In genomic region chr4:43040114-43040572, GRCm38 (mm10) we compare ENCODE assay signal across 8 mouse cellular contexts. TPM values are rescaled to one million over a fixed set of nuclear protein-coding genes. Genes with fewer than 3 reads are reported as not detected.
DNase-seq lines count a peak whose midpoint lies in the region; ATAC-seq and TF ChIP-seq lines count a peak whose summit lies in the region.

No protein-coding gene starts in this region.

- no peaks in the 10 kb centered on the region for H3K9me3 ChIP-seq in megakaryocyte, embryonic 14.5 days

- peaks cover 24% of the 10 kb centered on the region for H3K36me3 ChIP-seq in megakaryocyte, embryonic 14.5 days (replicated peaks; ENCODE audit: low read length)

- ATAC-seq in common myeloid progenitor, adult 5-6 weeks (replicated peaks; ENCODE audit: low read depth, poor library complexity, severe bottlenecking), result peak; percentile 86

- H3K27ac ChIP-seq in gastrocnemius, adult 2 months, result peak overlapping the region; percentile 95

- peaks cover 77% of the 10 kb centered on the region for H3K4me1 ChIP-seq in megakaryocyte, embryonic 14.5 days

- H3K27me3 ChIP-seq in megakaryocyte, embryonic 14.5 days (replicated peaks), result no peaks in the 10 kb centered on the region

- TF ChIP-seq CTCF in gastrocnemius, adult 2 months (IDR thresholded peaks at IDR 0.05), result no peak

- DNase-seq in ZHBTc4 (ENCODE audit: low read depth, low spot score), result peak; percentile 99
- DNase-seq in gastrocnemius, adult 2 months, result peak; percentile 98
- peak; percentile 86 for DNase-seq in hindlimb bud, embryonic 11.5 days (ENCODE audit: extremely low spot score, low read depth, low spot score)
- peak; percentile 65 to 98 for DNase-seq in left cerebral cortex, adult 8-10 months (ENCODE audit: low spot score in 2 of 2)
- peak; percentile 98 to 99 for DNase-seq in right cerebral cortex, postnatal 10 days (ENCODE audit: low spot score in 2 of 2)
- peak; percentile 92 for DNase-seq in urinary bladder, postnatal 25 days (ENCODE audit: low spot score)

- H3K4me3 ChIP-seq in gastrocnemius, adult 2 months, result peak overlapping the region; percentile 92
- peak overlapping the region; percentile 98 for H3K4me3 ChIP-seq in megakaryocyte, embryonic 14.5 days (replicated peaks)

- intact Hi-C loops in gastrocnemius, adult 2 months (cut with DNase I), result loop anchor here (10.0 kb wide), 2 partner anchors 365 to 455 kb away; partner anchors contain the start of genes Arhgef39 and Ccdc107

RNA-seq across cellular contexts. Expression of gene Fam214b, which starts 5.9 kb away (rescaled TPM):
- 0.29 and 1.3 TPM in 2 replicates for total RNA-seq in common myeloid progenitor, adult 5-6 weeks (2017)
- 10 to 100 TPM; 21.1 to 24.5 TPM for total RNA-seq in gastrocnemius, adult 2 months (2021)
- total RNA-seq in left cerebral cortex, adult 8-10 months (2022), result 10 to 100 TPM; 32.3 to 44.5 (median 37.2) TPM
- 79.7 and 92.7 TPM in 2 replicates for polyA plus RNA-seq in megakaryocyte, embryonic 14.5 days (2012; ENCODE audit: insufficient read depth, low replicate concordance)

RNA-seq across cellular contexts. Expression of gene Stoml2, which starts 8.6 kb away (rescaled TPM):
- 94.0 and 136 TPM in 2 replicates for total RNA-seq in common myeloid progenitor, adult 5-6 weeks (2017)
- 100 to 1,000 TPM in 1 of 2 experiments, 10 to 100 TPM in 1; 87.5 to 108 TPM for total RNA-seq in gastrocnemius, adult 2 months (2021)
- total RNA-seq in left cerebral cortex, adult 8-10 months (2022), result 100 to 1,000 TPM in 3 of 4 experiments, 10 to 100 TPM in 1; 97.3 to 121 (median 114) TPM
- 76.4 and 102 TPM in 2 replicates for polyA plus RNA-seq in megakaryocyte, embryonic 14.5 days (2012; ENCODE audit: insufficient read depth, low replicate concordance)

RNA-seq across cellular contexts. Expression of gene Pigo, which starts 14.5 kb away (rescaled TPM):
- total RNA-seq in common myeloid progenitor, adult 5-6 weeks (2017), result 7.9 and 12.2 TPM in 2 replicates
- 10 to 100 TPM in 1 of 2 experiments, 1 to 10 TPM in 1; 4.9 to 10.2 TPM for total RNA-seq in gastrocnemius, adult 2 months (2021)
- total RNA-seq in left cerebral cortex, adult 8-10 months (2022), result 10 to 100 TPM; 23.1 to 31.2 (median 25.2) TPM
- 2.7 and 7.6 TPM in 2 replicates for polyA plus RNA-seq in megakaryocyte, embryonic 14.5 days (2012; ENCODE audit: insufficient read depth, low replicate concordance)

RNA-seq across cellular contexts. Expression of gene Unc13b, which starts 18.6 kb away (rescaled TPM):
- 0.82 and 0.87 TPM in 2 replicates for total RNA-seq in common myeloid progenitor, adult 5-6 weeks (2017)
- 1 to 10 TPM; 2.1 to 2.9 TPM for total RNA-seq in gastrocnemius, adult 2 months (2021)
- total RNA-seq in left cerebral cortex, adult 8-10 months (2022), result 10 to 100 TPM; 43.9 to 50.8 (median 48.2) TPM
- polyA plus RNA-seq in megakaryocyte, embryonic 14.5 days (2012; ENCODE audit: insufficient read depth, low replicate concordance), result 0.14 and 0.54 TPM in 2 replicates

RNA-seq across cellular contexts. Expression of gene Fancg, which starts 29.8 kb away (rescaled TPM):
- total RNA-seq in common myeloid progenitor, adult 5-6 weeks (2017), result 15.4 and 20.2 TPM in 2 replicates
- 1 to 10 TPM in 1 of 2 experiments, under 1 TPM in 1; 0.84 to 1.2 TPM for total RNA-seq in gastrocnemius, adult 2 months (2021)
- 10 to 100 TPM; 12.5 to 14.6 (median 13.7) TPM for total RNA-seq in left cerebral cortex, adult 8-10 months (2022)
- 4.9 and 7.4 TPM in 2 replicates for polyA plus RNA-seq in megakaryocyte, embryonic 14.5 days (2012; ENCODE audit: insufficient read depth, low replicate concordance)

Comparison
In these comparisons a context has a peak if more than half of its experiments do, and no peak if none do; other contexts are left out.
1. Peak in every context shown above with its lines: DNase-seq, ATAC-seq, H3K4me3 ChIP-seq and H3K27ac ChIP-seq.